Mouse (Mus musculus) kidney, embryonic 15.5 days (tissue): ENCODE measurements around the gene Gpx5. TPM values are rescaled to one million over a fixed set of nuclear protein-coding genes. Genes with fewer than 3 reads are reported as not detected.
A peak's percentile ranks its signal among the peaks of the same experiment; 100 is the strongest.

ENCODE experiments used
- ATAC-seq: fragments of 200-750 bp; cut with Nextera tagmentation; replicated peaks from 2 replicates; pipeline ENCODE4 v1.8.0; 2017; ENCODE audit warnings: moderate TSS enrichment; ENCODE audit not compliant: low FRiP score
- H3K27ac ChIP-seq: fragments of 300-500 bp; sonication (generic); 2 replicates; pipeline ENCODE4 v1.5.1; 2015; ENCODE audit warnings: mild to moderate bottlenecking, inconsistent platforms
- H3K27me3 ChIP-seq: fragments of 300-500 bp; sonication (generic); 2 replicates; pipeline ENCODE4 v1.6.1; 2015; ENCODE audit warnings: inconsistent platforms
- H3K36me3 ChIP-seq: fragments of 300-500 bp; sonication (generic); 2 replicates; pipeline ENCODE4 v1.6.1; 2015; ENCODE audit warnings: inconsistent platforms
- H3K4me1 ChIP-seq: fragments of 300-500 bp; sonication (generic); 2 replicates; pipeline ENCODE4 v1.6.1; 2015; ENCODE audit warnings: inconsistent platforms
- H3K4me2 ChIP-seq: fragments of 300-500 bp; sonication (generic); 2 replicates; pipeline ENCODE4 v1.6.1; 2015; ENCODE audit warnings: moderate library complexity, mild to moderate bottlenecking, inconsistent platforms
- H3K4me3 ChIP-seq: fragments of 300-500 bp; sonication (generic); replicated peaks from 2 replicates; pipeline ENCODE4 v1.5.1; 2015; ENCODE audit warnings: mild to moderate bottlenecking, inconsistent platforms
- H3K9ac ChIP-seq: fragments of 300-500 bp; sonication (generic); 2 replicates; pipeline ENCODE4 v1.6.1; 2015; ENCODE audit warnings: mild to moderate bottlenecking, inconsistent platforms
- H3K9me3 ChIP-seq: fragments of 300-500 bp; sonication (generic); replicated peaks from 2 replicates; pipeline ENCODE4 v1.6.1; 2016; ENCODE audit warnings: inconsistent platforms
- WGBS: fragments of 180-500 bp; shearing (Covaris S2); methylation state at CpG from one replicate; pipeline ENCODE4 v1.1.7; 2015; ENCODE audit warnings: mixed read lengths; 5-methylcytosine and 5-hydroxymethylcytosine counted together
- polyA plus RNA-seq: library from polyadenylated mRNA; unstranded; fragments of >200 nt; fragmentation: Nextera tagmentation; extraction: Ambion mirVana; gene quantifications from 2 replicates; pipeline ENCODE4 v1.2.1, GENCODE M21; 2015

Gene Gpx5
- polyA plus RNA-seq, 1 experiment from 2014 or later: not detected

GRCm38 (mm10) chr13:21263910-21264309 lies 28.6 kb downstream of the Gpx5 start:
- Histone ChIP-seq H3K9ac (peak overlapping the region; percentile 36; the same call in 1 of the 2 replicates), H3K4me1 (peaks cover 16% of the 10 kb centered on the region; the same call in 1 of the 2 replicates), H3K36me3 (no peaks in the 10 kb centered on the region), H3K9me3 (no peaks in the 10 kb centered on the region), H3K27me3 (peaks cover 12% of the 10 kb centered on the region), H3K4me2 (peak overlapping the region; percentile 54), H3K27ac (no peak overlapping the region), H3K4me3 (peak overlapping the region; percentile 50)
- no peak for ATAC-seq
- 3% methylated on average over 11 of the region's 11 CpGs for WGBS

GRCm38 (mm10) chr13:21262787-21263461 lies 29.6 kb downstream of the Gpx5 start:
- Histone ChIP-seq H3K9me3 (no peaks in the 10 kb centered on the region), H3K9ac (no peak overlapping the region), H3K4me1 (peaks cover 18% of the 10 kb centered on the region; the same call in 1 of the 2 replicates), H3K36me3 (no peaks in the 10 kb centered on the region), H3K27me3 (peaks cover 16% of the 10 kb centered on the region), H3K4me3 (no peak overlapping the region), H3K4me2 (no peak overlapping the region), H3K27ac (no peak overlapping the region)
- ATAC-seq: no peak
- 69% methylated on average over 4 of the region's 4 CpGs for WGBS

- 16% methylated on average over 5 of the region's 5 CpGs for WGBS
- no peak overlapping the region for H3K27ac ChIP-seq
- no peaks in the 10 kb centered on the region for H3K9me3 ChIP-seq
- no peaks in the 10 kb centered on the region for H3K36me3 ChIP-seq
- H3K27me3 ChIP-seq: peaks cover 29% of the 10 kb centered on the region
- ATAC-seq: 0 out of 2 replicates have a peak, but pooled peaks have one; percentile 31
- peak overlapping the region; percentile 53 for H3K4me3 ChIP-seq
- H3K4me2 ChIP-seq: peak overlapping the region; percentile 67
- peaks cover 16% of the 10 kb centered on the region; the same call in 1 of the 2 replicates for H3K4me1 ChIP-seq
- no peak overlapping the region for H3K9ac ChIP-seq
Measured at GRCm38 (mm10) chr13:21260289-21260688, 32.2 kb downstream of the Gpx5 start.

- no peaks in the 10 kb centered on the region for H3K9me3 ChIP-seq
- H3K4me2 ChIP-seq: peak overlapping the region; percentile 67
- peak; percentile 81 for ATAC-seq
- H3K4me3 ChIP-seq: peak overlapping the region; percentile 53
- no peaks in the 10 kb centered on the region for H3K36me3 ChIP-seq
- H3K4me1 ChIP-seq: peaks cover 16% of the 10 kb centered on the region; the same call in 1 of the 2 replicates
- no peak overlapping the region for H3K27ac ChIP-seq
- peaks cover 32% of the 10 kb centered on the region for H3K27me3 ChIP-seq
- WGBS: under 1% methylated on average over 18 of the region's 18 CpGs
- H3K9ac ChIP-seq: peak overlapping the region; percentile 35; the same call in 1 of the 2 replicates
Measured at GRCm38 (mm10) chr13:21259677-21260113, 32.8 kb downstream of the Gpx5 start.

GRCm38 (mm10) chr13:21259171-21259631 lies 33.3 kb downstream of the Gpx5 start:
- Histone ChIP-seq H3K9ac (peak overlapping the region; percentile 15; the same call in 1 of the 2 replicates), H3K27ac (no peak overlapping the region), H3K36me3 (no peaks in the 10 kb centered on the region), H3K9me3 (no peaks in the 10 kb centered on the region), H3K27me3 (peaks cover 32% of the 10 kb centered on the region), H3K4me1 (peaks cover 16% of the 10 kb centered on the region; the same call in 1 of the 2 replicates), H3K4me3 (peak overlapping the region; percentile 53), H3K4me2 (peak overlapping the region; percentile 67)
- WGBS: under 1% methylated on average over 15 of the region's 15 CpGs
- no peak; the same call in 1 of the 2 replicates for ATAC-seq

- H3K27ac ChIP-seq: no peak overlapping the region
- peak overlapping the region; percentile 67 for H3K4me2 ChIP-seq
- no peaks in the 10 kb centered on the region for H3K9me3 ChIP-seq
- H3K4me3 ChIP-seq: peak overlapping the region; percentile 53
- H3K36me3 ChIP-seq: no peaks in the 10 kb centered on the region
- ATAC-seq: no peak
- 15% methylated on average over 6 of the region's 6 CpGs for WGBS
- peaks cover 32% of the 10 kb centered on the region for H3K27me3 ChIP-seq
- peaks cover 20% of the 10 kb centered on the region; the same call in 1 of the 2 replicates for H3K4me1 ChIP-seq
- 0 out of 2 replicates have a peak overlapping the region, but pooled peaks have one; percentile 15 for H3K9ac ChIP-seq
Measured at GRCm38 (mm10) chr13:21258524-21258923, 34.0 kb downstream of the Gpx5 start.

- Histone ChIP-seq H3K4me3 (peak overlapping the region; percentile 53), H3K9ac (peak overlapping the region; percentile 35), H3K9me3 (no peaks in the 10 kb centered on the region)
Measured at GRCm38 (mm10) chr13:21253986-21254385, 38.5 kb downstream of the Gpx5 start.

GRCm38 (mm10) chr13:21253569-21253968 lies 39.0 kb downstream of the Gpx5 start:
- peaks cover 20% of the 10 kb centered on the region for H3K27me3 ChIP-seq
- H3K9ac ChIP-seq: peak overlapping the region; percentile 35
- peak overlapping the region; percentile 74 for H3K4me2 ChIP-seq
- WGBS: 2% methylated on average over 12 of the region's 12 CpGs
- H3K36me3 ChIP-seq: no peaks in the 10 kb centered on the region
- H3K9me3 ChIP-seq: no peaks in the 10 kb centered on the region
- peaks cover 8% of the 10 kb centered on the region; the same call in 1 of the 2 replicates for H3K4me1 ChIP-seq
- no peak overlapping the region for H3K27ac ChIP-seq
- H3K4me3 ChIP-seq: peak overlapping the region; percentile 53
- no peak; the same call in 1 of the 2 replicates for ATAC-seq

More at GRCm38 (mm10) chr13:21253986-21254385, 38.5 kb downstream of the Gpx5 start:
- H3K4me2 ChIP-seq: peak overlapping the region; percentile 74
- H3K27ac ChIP-seq: no peak overlapping the region
- no peaks in the 10 kb centered on the region for H3K36me3 ChIP-seq
- peak; percentile 84 for ATAC-seq
- WGBS: 2% methylated on average over 16 of the region's 16 CpGs
- H3K4me1 ChIP-seq: peaks cover 12% of the 10 kb centered on the region; the same call in 1 of the 2 replicates
- peaks cover 23% of the 10 kb centered on the region for H3K27me3 ChIP-seq

GRCm38 (mm10) chr13:21253040-21253439 lies 39.5 kb downstream of the Gpx5 start:
- H3K4me2 ChIP-seq: peak overlapping the region; percentile 74
- H3K9me3 ChIP-seq: no peaks in the 10 kb centered on the region
- 25% methylated on average over 5 of the region's 5 CpGs for WGBS
- ATAC-seq: no peak
- peak overlapping the region; percentile 35; the same call in 1 of the 2 replicates for H3K9ac ChIP-seq
- peak overlapping the region; percentile 53 for H3K4me3 ChIP-seq
- H3K27ac ChIP-seq: no peak overlapping the region
- peaks cover 19% of the 10 kb centered on the region for H3K27me3 ChIP-seq
- H3K36me3 ChIP-seq: no peaks in the 10 kb centered on the region
- peaks cover 8% of the 10 kb centered on the region; the same call in 1 of the 2 replicates for H3K4me1 ChIP-seq

- Histone ChIP-seq H3K4me1 (peaks cover 8% of the 10 kb centered on the region; the same call in 1 of the 2 replicates), H3K4me3 (no peak overlapping the region), H3K36me3 (no peaks in the 10 kb centered on the region), H3K4me2 (no peak overlapping the region), H3K9ac (no peak overlapping the region), H3K27me3 (peaks cover 6% of the 10 kb centered on the region), H3K27ac (no peak overlapping the region), H3K9me3 (no peaks in the 10 kb centered on the region)
- ATAC-seq: no peak
- 55% methylated on average over 9 of the region's 9 CpGs for WGBS
Measured at GRCm38 (mm10) chr13:21250074-21250681, 42.4 kb downstream of the Gpx5 start.

GRCm38 (mm10) chr13:21249022-21249421 lies 43.5 kb downstream of the Gpx5 start:
- no peaks in the 10 kb centered on the region for H3K9me3 ChIP-seq
- H3K36me3 ChIP-seq: no peaks in the 10 kb centered on the region
- 22% methylated on average over 4 of the region's 4 CpGs for WGBS
- no peak overlapping the region for H3K4me2 ChIP-seq
- no peak overlapping the region for H3K9ac ChIP-seq
- H3K4me3 ChIP-seq: no peak overlapping the region
- H3K4me1 ChIP-seq: peaks cover 8% of the 10 kb centered on the region; the same call in 1 of the 2 replicates
- H3K27ac ChIP-seq: no peak overlapping the region
- H3K27me3 ChIP-seq: peaks cover 9% of the 10 kb centered on the region
- ATAC-seq: no peak

- H3K4me2 ChIP-seq: no peak overlapping the region
- 41% methylated on average over 2 of the region's 2 CpGs for WGBS
- no peak for ATAC-seq
- H3K9ac ChIP-seq: no peak overlapping the region
- no peaks in the 10 kb centered on the region for H3K9me3 ChIP-seq
- H3K4me3 ChIP-seq: no peak overlapping the region
- H3K36me3 ChIP-seq: no peaks in the 10 kb centered on the region
- H3K4me1 ChIP-seq: peaks cover 7% of the 10 kb centered on the region
- peaks cover 29% of the 10 kb centered on the region for H3K27me3 ChIP-seq
- H3K27ac ChIP-seq: no peak overlapping the region
Measured at GRCm38 (mm10) chr13:21246276-21246675, 46.3 kb downstream of the Gpx5 start.
